Mouse (Mus musculus): Measurements from ENCODE around the gene Rab21.

DNA sequence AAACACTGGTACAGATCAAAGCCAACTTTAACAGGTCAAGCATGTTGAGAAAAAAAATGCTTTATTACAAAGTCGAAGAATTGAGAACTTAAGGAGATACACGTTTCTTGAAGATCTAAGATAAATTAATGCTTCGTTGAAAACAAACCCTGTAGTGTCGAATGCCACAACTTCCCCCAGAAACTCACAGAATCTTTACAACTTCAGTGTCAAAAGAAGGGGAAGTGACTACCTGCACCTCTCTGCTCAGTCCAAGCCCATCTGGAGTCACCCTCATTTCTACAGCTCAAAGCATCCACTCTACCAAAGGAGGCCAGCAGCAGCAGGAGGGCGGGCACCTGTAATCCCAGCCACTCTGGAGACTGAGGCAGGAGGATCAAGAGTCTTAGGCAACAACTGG, 3.2 kb downstream of the Rab21 start:
- no peak for TF ChIP-seq POLR2A (IDR thresholded peaks at IDR 0.05; ENCODE audit: insufficient read length, low read depth)
- TF ChIP-seq CEBPB (IDR thresholded peaks at IDR 0.05; ENCODE audit: insufficient read depth, poor library complexity, severe bottlenecking) = no peak
- TF ChIP-seq TCF3 (IDR thresholded peaks at IDR 0.05; ENCODE audit: insufficient read length, low read depth) = no peak
- TF ChIP-seq E2F4 (IDR thresholded peaks at IDR 0.05; ENCODE audit: insufficient read depth) = no peak
- no peak for TF ChIP-seq TCF12 (IDR thresholded peaks at IDR 0.05; ENCODE audit: insufficient read depth, poor library complexity, severe bottlenecking)
- TF ChIP-seq SRF (IDR thresholded peaks at IDR 0.05; ENCODE audit: control insufficient read depth, insufficient read length, low read depth) = no peak
- no peak for TF ChIP-seq MYOG (IDR thresholded peaks at IDR 0.05; ENCODE audit: control insufficient read depth in 1 of 3, insufficient read depth in 1 of 3, insufficient read length in 2 of 3, low read depth in 2 of 3)
- TF ChIP-seq MYOD1 (IDR thresholded peaks at IDR 0.05; ENCODE audit: control insufficient read depth in 1 of 3, insufficient read length in 2 of 3, low read depth in 2 of 3) = no peak
- no peak for TF ChIP-seq REST (IDR thresholded peaks at IDR 0.05; ENCODE audit: insufficient read depth, insufficient read length)
- TF ChIP-seq MAX (IDR thresholded peaks at IDR 0.05; ENCODE audit: low read depth) = no peak
- TF ChIP-seq POLR2AphosphoS2 (IDR thresholded peaks at IDR 0.05; ENCODE audit: insufficient read length, low read depth) = no peak
